Mouse (Mus musculus) heart, embryonic 12.5 days (tissue): ENCODE data around the gene Nsun3. TPM values are rescaled to one million over a fixed set of nuclear protein-coding genes. Genes with fewer than 3 reads are reported as not detected.
"Not testable (repeated sequence)": the region's sequence is repeated elsewhere in the genome, so short reads cannot be mapped to it uniquely, and the experiment has no call there.

Experiments used
- ATAC-seq: fragments of 200-750 bp; cut with Nextera tagmentation; 2 replicates; pipeline ENCODE4 v1.8.0; 2017; ENCODE audit warnings: moderate TSS enrichment, moderate library complexity; ENCODE audit not compliant: insufficient number of reproducible peaks, low FRiP score
- H3K27ac ChIP-seq: fragments of 300-500 bp; sonication (generic); 2 replicates; pipeline ENCODE4 v1.5.1; 2016; ENCODE audit warnings: mild to moderate bottlenecking, moderate library complexity; ENCODE audit not compliant: poor library complexity, severe bottlenecking
- H3K27me3 ChIP-seq: fragments of 300-500 bp; sonication (generic); replicated peaks from 2 replicates; pipeline ENCODE4 v1.6.1; 2016; ENCODE audit warnings: mild to moderate bottlenecking, moderate library complexity
- H3K36me3 ChIP-seq: fragments of 300-500 bp; sonication (generic); 2 replicates; pipeline ENCODE4 v1.6.1; 2016; ENCODE audit warnings: mild to moderate bottlenecking, moderate library complexity
- H3K4me1 ChIP-seq: fragments of 300-500 bp; sonication (generic); replicated peaks from 2 replicates; pipeline ENCODE4 v1.6.1; 2016; ENCODE audit warnings: mild to moderate bottlenecking
- H3K4me2 ChIP-seq: fragments of 300-500 bp; sonication (generic); 2 replicates; pipeline ENCODE4 v1.6.1; 2016; ENCODE audit warnings: mild to moderate bottlenecking, moderate library complexity
- H3K4me3 ChIP-seq: fragments of 300-500 bp; sonication (generic); 2 replicates; pipeline ENCODE4 v1.5.1; 2016; ENCODE audit warnings: mild to moderate bottlenecking
- H3K9ac ChIP-seq: fragments of 300-500 bp; sonication (generic); 2 replicates; pipeline ENCODE4 v1.6.1; 2016; ENCODE audit warnings: mild to moderate bottlenecking, moderate library complexity
- H3K9me3 ChIP-seq: fragments of 300-500 bp; sonication (generic); replicated peaks from 2 replicates; pipeline ENCODE4 v1.6.1; 2016; ENCODE audit warnings: mild to moderate bottlenecking, moderate library complexity
- WGBS: fragments of 180-500 bp; shearing (Covaris S2); methylation state at CpG from one replicate; pipeline ENCODE4 v1.1.7; 2016; 5-methylcytosine and 5-hydroxymethylcytosine counted together
- microRNA-seq: library from miRNA; unstranded; fragments of <30 nt; microRNA quantifications from one replicate; pipeline ENCODE4, GENCODE M21; 2017
- polyA plus RNA-seq: library from polyadenylated mRNA; unstranded; fragments of >200 nt; fragmentation: Nextera tagmentation; extraction: Ambion mirVana; gene quantifications from 2 replicates; pipeline ENCODE4 v1.2.1, GENCODE M21; 2016

The Nsun3 gene
- polyA plus RNA-seq, 1 experiment from 2014 or later, result 8.1 TPM

DNA sequence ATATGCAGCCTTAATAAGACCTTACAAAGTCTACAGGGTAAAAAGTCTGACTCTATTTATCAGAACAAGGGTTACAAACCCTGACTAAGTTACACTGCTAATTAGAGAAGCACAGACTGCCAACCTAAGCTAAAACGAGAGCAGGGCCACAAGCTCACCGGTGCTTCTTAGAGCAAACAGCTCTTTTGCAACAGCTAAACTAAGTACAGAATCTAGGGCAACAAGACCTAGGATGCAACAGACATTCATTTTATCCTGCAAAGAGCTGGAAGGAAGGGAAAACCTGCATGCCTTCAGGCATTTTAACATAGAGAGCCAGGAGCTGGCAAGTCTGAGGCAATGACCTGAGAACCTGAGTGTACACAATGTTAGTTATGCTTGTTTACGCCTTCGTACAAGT, 33.5 kb downstream of the Nsun3 start:
- ATAC-seq, result no peak
- 87% methylated on average over 4 of the region's 4 CpGs for WGBS
- H3K27me3 ChIP-seq, result no peaks in the 10 kb centered on the region

DNA sequence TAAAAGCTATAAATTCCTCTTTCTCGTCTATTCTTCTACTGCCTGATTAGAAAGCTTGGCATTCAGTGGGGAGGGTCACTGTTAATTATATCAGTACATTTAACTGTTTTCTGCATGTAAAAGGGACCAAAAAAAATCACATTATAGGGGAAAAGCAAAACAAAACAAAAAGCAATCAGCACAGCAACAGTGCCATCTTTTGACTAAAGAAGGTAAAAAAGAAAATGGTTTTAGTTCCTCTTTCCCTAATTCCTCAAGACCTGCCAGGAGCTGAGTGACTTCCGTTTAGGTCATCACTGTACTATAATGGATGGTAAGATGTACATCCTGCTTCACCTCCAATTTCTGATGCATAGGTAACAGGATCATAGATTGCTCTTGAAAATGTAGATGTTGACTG, 40.7 kb downstream of the Nsun3 start:
- H3K36me3 ChIP-seq, result no peaks in the 10 kb centered on the region
- H3K4me3 ChIP-seq, result no peak overlapping the region
- H3K27ac ChIP-seq, result no peak overlapping the region
- ATAC-seq, result no peak
- no peaks in the 10 kb centered on the region for H3K4me1 ChIP-seq
- 75% methylated on average over 2 of the region's 2 CpGs for WGBS
- no peak overlapping the region for H3K4me2 ChIP-seq
- H3K27me3 ChIP-seq, result no peaks in the 10 kb centered on the region
- no peak overlapping the region for H3K9ac ChIP-seq
- peaks cover 5% of the 10 kb centered on the region; the same call in 1 of the 2 replicates for H3K9me3 ChIP-seq

More for the DNA sequence above, 33.5 kb downstream of the Nsun3 start:
- Histone ChIP-seq H3K9ac (no peak overlapping the region), H3K4me1 (no peaks in the 10 kb centered on the region), H3K36me3 (0 out of 2 replicates have a peak, but pooled peaks cover 2% of the 10 kb centered on the region), H3K4me2 (no peak overlapping the region), H3K9me3 (no peaks in the 10 kb centered on the region), H3K4me3 (no peak overlapping the region), H3K27ac (no peak overlapping the region)

DNA sequence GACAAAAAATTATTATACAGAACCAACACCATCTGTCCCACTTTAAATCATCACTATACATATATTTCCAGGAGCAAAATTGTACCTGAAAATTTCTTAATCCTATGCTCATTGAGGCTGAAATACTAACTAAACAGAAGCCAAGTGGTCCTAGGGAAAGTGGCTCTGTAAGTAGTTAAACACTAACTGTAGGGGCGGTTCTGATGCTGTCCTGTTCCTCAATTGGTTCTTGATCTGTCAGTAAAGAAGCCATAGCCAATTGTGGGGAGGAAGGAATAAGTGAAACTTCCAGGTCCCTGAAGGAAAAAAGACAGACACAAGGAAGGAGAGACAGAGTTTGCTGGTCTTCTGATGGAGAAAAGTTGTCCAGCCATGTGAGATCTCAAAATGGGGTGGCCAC, 52.3 kb downstream of the Nsun3 start:
- no peak overlapping the region for H3K4me2 ChIP-seq
- ATAC-seq, result no peak
- no peak overlapping the region for H3K4me3 ChIP-seq
- H3K9ac ChIP-seq, result no peak overlapping the region
- H3K27me3 ChIP-seq, result no peaks in the 10 kb centered on the region
- no peak overlapping the region for H3K27ac ChIP-seq
- peaks cover 10% of the 10 kb centered on the region for H3K36me3 ChIP-seq
- WGBS, result 94% methylated on average over 1 of the region's 1 CpGs
- no peaks in the 10 kb centered on the region for H3K4me1 ChIP-seq
- H3K9me3 ChIP-seq, result no peaks in the 10 kb centered on the region

DNA sequence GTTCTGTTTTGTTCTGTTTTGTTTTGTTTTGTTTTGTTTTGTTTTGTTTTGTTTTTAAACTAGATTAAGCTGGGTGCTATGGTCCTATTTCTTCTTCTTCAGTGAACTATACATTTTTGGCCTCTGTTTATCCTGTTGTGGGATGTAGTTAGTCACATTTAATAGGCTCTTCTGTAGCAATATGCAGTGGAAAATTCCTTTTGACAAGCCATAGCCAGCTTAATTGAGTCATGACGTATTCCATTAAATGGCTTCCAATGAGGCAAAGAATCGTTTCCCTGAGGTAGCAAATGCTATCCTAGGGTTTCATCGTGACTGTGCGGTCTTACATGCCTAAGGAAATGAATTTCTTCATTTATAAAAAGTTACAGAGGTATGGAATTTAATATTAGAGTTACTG, 56.3 kb downstream of the Nsun3 start:
- H3K4me3 ChIP-seq, result no peak overlapping the region
- no peak for ATAC-seq
- no peaks in the 10 kb centered on the region for H3K27me3 ChIP-seq
- H3K4me2 ChIP-seq, result no peak overlapping the region
- WGBS, result 86% methylated on average over 4 of the region's 4 CpGs
- no peaks in the 10 kb centered on the region for H3K9me3 ChIP-seq
- H3K27ac ChIP-seq, result no peak overlapping the region
- no peaks in the 10 kb centered on the region for H3K4me1 ChIP-seq
- no peak overlapping the region for H3K9ac ChIP-seq
- H3K36me3 ChIP-seq, result peaks cover 10% of the 10 kb centered on the region

DNA sequence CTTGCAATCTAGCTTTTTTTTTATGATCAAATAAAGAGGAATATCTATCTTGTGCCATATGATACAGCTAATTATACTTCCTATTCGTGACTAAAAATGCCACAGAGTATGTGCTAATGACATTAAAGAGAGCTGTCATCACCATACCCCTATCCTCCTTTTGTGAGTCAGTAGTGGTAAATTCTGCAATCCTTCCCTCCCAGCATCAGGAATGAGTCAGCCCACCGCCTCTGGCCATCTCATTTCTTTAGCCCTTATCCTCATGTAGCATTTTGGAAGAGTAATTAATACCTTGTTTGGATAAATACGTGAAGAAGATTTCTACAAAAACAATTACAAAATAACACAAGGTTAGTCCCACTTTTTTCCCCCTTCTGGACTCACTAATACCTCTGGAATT, 56.8 kb downstream of the Nsun3 start:
- 58% methylated on average over 3 of the region's 3 CpGs for WGBS
- ATAC-seq, result no peak

DNA sequence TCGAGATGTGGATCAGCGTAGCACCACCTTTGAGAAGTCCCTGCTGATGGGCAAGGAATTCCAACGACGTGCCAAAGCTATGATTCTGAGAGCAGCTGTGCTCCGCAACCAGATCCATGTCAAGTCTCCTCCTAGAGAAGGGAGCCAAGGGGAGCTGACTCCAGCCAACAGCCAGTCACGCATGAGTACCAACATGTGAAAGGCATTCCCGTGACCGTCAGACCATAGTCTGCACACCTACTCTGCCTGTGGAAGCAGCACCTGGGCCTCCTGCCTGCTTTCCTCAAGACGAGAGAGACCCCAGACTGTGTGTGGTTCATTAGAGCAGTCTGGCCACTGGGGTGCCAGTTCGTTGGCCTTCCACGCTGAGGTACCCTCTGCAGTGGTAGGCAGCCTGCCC, 68.4 kb downstream of the Nsun3 start:
- not testable (repeated sequence) for H3K27ac ChIP-seq, H3K4me2 ChIP-seq, H3K9me3 ChIP-seq, H3K27me3 ChIP-seq, H3K9ac ChIP-seq, H3K36me3 ChIP-seq, H3K4me3 ChIP-seq, ATAC-seq, H3K4me1 ChIP-seq
- 82% methylated on average over 9 of the region's 11 CpGs for WGBS

More for the DNA sequence above, 56.8 kb downstream of the Nsun3 start:
- no peaks in the 10 kb centered on the region for H3K9me3 ChIP-seq
- peaks cover 6% of the 10 kb centered on the region for H3K36me3 ChIP-seq
- no peak overlapping the region for H3K4me2 ChIP-seq
- no peaks in the 10 kb centered on the region for H3K27me3 ChIP-seq
- no peak overlapping the region for H3K27ac ChIP-seq
- no peak overlapping the region for H3K9ac ChIP-seq
- H3K4me1 ChIP-seq, result no peaks in the 10 kb centered on the region
- H3K4me3 ChIP-seq, result no peak overlapping the region

DNA sequence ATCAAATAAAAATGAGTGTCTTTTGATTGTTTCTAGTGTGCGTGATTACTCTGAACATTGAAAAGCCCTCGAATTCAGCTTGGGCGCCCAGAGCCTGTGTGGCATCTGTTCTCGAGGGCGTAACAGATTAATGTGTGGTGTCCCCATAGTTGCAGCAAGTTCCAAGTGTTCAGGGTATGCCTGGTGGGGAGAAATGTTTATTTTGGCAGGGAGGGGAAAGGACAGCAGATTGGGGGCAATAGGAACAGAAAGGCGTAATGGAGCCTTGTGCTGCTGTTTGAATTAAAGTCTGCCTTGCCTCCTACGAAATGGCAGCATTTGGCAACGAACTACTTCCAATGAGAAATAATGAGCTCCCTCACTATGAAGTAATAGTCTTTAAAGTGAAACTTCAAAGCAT, 96.2 kb downstream of the Nsun3 start:
- Histone ChIP-seq H3K9ac (no peak overlapping the region), H3K4me3 (no peak overlapping the region), H3K4me2 (no peak overlapping the region), H3K4me1 (no peaks in the 10 kb centered on the region), H3K27me3 (no peaks in the 10 kb centered on the region), H3K27ac (no peak overlapping the region), H3K36me3 (no peaks in the 10 kb centered on the region), H3K9me3 (no peaks in the 10 kb centered on the region)
- ATAC-seq, result no peak
- 81% methylated on average over 8 of the region's 8 CpGs for WGBS

DNA sequence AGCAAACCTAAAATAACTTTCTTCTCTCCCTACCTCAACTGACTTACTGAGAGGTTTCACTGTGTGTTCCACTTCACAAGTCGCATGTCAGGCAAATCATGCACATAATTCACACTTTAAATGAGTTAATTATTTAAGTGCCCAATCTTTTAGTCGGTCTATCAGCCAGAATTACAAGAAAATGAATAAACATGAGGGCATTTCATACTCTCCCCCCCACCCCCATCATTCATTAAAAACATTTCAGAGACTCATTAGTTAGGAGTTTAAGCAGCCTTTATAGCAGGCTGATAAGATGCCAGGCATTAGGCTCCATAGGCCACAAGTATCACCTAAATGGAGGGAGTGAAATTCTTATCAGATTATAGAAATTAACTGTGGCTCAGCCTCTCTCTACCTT, 100.5 kb downstream of the Nsun3 start:
- no peak for ATAC-seq

DNA sequence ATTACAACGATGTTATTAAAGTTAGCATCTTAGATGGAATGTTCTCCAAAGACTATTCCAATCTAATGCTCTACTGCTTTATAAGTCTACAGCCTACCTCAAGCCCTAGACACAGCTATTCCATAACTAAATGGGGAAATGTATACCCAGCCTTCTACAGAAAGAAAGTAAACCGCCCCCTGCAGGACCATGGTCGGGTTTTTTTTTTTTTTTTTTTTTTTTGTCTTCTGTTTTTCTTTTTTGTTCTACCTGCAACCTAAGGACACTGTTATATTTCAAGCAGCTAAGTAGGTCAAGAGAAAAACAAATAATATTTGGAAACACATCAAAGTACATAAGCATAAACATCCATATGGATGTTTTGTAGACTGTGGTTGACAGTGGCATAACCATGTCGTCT, 101.1 kb downstream of the Nsun3 start:
- Histone ChIP-seq H3K9ac (no peak overlapping the region), H3K9me3 (no peaks in the 10 kb centered on the region), H3K36me3 (no peaks in the 10 kb centered on the region), H3K27me3 (no peaks in the 10 kb centered on the region), H3K4me3 (no peak overlapping the region), H3K27ac (no peak overlapping the region), H3K4me2 (no peak overlapping the region), H3K4me1 (no peaks in the 10 kb centered on the region)
- no peak for ATAC-seq
- 73% methylated on average over 4 of the region's 4 CpGs for WGBS

More for the DNA sequence above, 100.5 kb downstream of the Nsun3 start:
- H3K9ac ChIP-seq, result no peak overlapping the region
- H3K27ac ChIP-seq, result no peak overlapping the region
- WGBS, result 58% methylated on average over 2 of the region's 2 CpGs
- no peak overlapping the region for H3K4me3 ChIP-seq
- no peak overlapping the region for H3K4me2 ChIP-seq
- no peaks in the 10 kb centered on the region for H3K27me3 ChIP-seq
- no peaks in the 10 kb centered on the region for H3K36me3 ChIP-seq
- H3K9me3 ChIP-seq, result no peaks in the 10 kb centered on the region
- no peaks in the 10 kb centered on the region for H3K4me1 ChIP-seq

Small RNA genes within 50 kb of the gene (microRNA-seq; reads per million reads assigned to microRNA genes)
- gene Gm25986, result not detected

Other genes starting within 250 kb of the Nsun3 start
- gene Stx19, start 27.9 kb upstream of the Nsun3 start, polyA plus RNA-seq, result 0.15 and 0.24 TPM in 2 replicates
- gene Arl13b, start 60.2 kb upstream of the Nsun3 start, polyA plus RNA-seq, result 9.7 and 10.4 TPM in 2 replicates
- 17.5 and 18.8 TPM in 2 replicates for gene Pros1, start 67.5 kb upstream of the Nsun3 start, polyA plus RNA-seq